Mouse (Mus musculus): ENCODE data around the gene Twnk. TPM values are rescaled to one million over a fixed set of nuclear protein-coding genes. Genes with fewer than 3 reads are reported as not detected.

The Twnk gene
- polyA plus RNA-seq, 1 experiment from 2014 or later: 24.0 TPM

- Histone ChIP-seq H3K4me3 (no peak overlapping the region), H3K27ac (replicated peaks) (peak overlapping the region; percentile 67; the same call in 1 of the 2 replicates), H3K36me3 (no peaks in the 10 kb centered on the region; the same call in 1 of the 2 replicates), H3K4me1 (peaks cover 42% of the 10 kb centered on the region), H3K4me2 (replicated peaks) (no peak overlapping the region), H3K27me3 (no peaks in the 10 kb centered on the region), H3K9me3 (no peaks in the 10 kb centered on the region), H3K9ac (replicated peaks) (no peak overlapping the region)
- 52% methylated on average over 6 of the region's 6 CpGs for WGBS
- ATAC-seq (replicated peaks): peak; percentile 59
Measured at GRCm38 (mm10) chr19:44987851-44988250, 17.6 kb upstream of the Twnk start.

DNA sequence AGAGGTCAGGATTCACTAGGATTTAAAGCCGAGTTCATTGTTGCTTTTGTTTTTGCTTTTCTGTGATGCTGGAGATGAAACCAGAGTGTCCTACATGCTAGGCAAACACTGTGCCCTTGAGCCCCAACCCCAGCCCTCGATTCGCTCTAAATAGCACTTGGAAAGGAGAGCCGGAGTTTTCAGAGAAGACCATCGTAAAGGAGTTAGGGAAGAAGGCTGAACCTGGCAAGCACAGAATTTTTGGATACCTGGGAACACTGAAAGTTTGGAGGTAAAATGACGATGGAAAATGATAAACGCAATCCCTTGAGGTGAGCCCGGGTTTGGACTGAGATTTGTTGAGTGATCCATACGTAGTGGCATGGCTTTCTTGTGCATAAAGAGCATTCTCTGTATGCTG lies 17.1 kb upstream of the Twnk start:
- Histone ChIP-seq H3K27me3 (no peaks in the 10 kb centered on the region), H3K36me3 (peaks cover 5% of the 10 kb centered on the region; the same call in 1 of the 2 replicates), H3K4me1 (peaks cover 42% of the 10 kb centered on the region), H3K4me3 (peak overlapping the region; percentile 85), H3K4me2 (replicated peaks) (peak overlapping the region; percentile 86), H3K27ac (replicated peaks) (peak overlapping the region; percentile 67), H3K9me3 (no peaks in the 10 kb centered on the region), H3K9ac (replicated peaks) (peak overlapping the region; percentile 93)
- no peak for ATAC-seq (replicated peaks)
- WGBS: 37% methylated on average over 9 of the region's 9 CpGs

- WGBS: 1% methylated on average over 51 of the region's 58 CpGs
- Histone ChIP-seq H3K4me2 (replicated peaks) (peak within 1 kb of the TSS; percentile 86), H3K9ac (replicated peaks) (peak within 1 kb of the TSS; percentile 93), H3K4me1 (peaks cover 42% of the 10 kb centered on the region), H3K4me3 (peak within 1 kb of the TSS; percentile 85), H3K9me3 (no peaks in the 10 kb centered on the region), H3K27me3 (no peaks in the 10 kb centered on the region), H3K36me3 (peaks cover 5% of the 10 kb centered on the region; the same call in 1 of the 2 replicates), H3K27ac (replicated peaks) (peak within 1 kb of the TSS; percentile 67)
- ATAC-seq (replicated peaks): peak; percentile 79
Measured at GRCm38 (mm10) chr19:44988831-44989566, 16.5 kb upstream of the Twnk start, which contains the start of gene Sema4g. Sema4g (plus strand) TSS chr19:44989101.

GRCm38 (mm10) chr19:44989567-44990495 lies 15.6 kb upstream of the Twnk start:
- H3K27ac ChIP-seq (replicated peaks): peak overlapping the region; percentile 67
- H3K27me3 ChIP-seq: no peaks in the 10 kb centered on the region
- ATAC-seq (replicated peaks): peak; percentile 20; the same call in 1 of the 2 replicates
- H3K36me3 ChIP-seq: peaks cover 8% of the 10 kb centered on the region; the same call in 1 of the 2 replicates
- H3K9me3 ChIP-seq: no peaks in the 10 kb centered on the region
- peak overlapping the region; percentile 85 for H3K4me3 ChIP-seq
- WGBS: 6% methylated on average over 22 of the region's 22 CpGs
- H3K4me1 ChIP-seq: peaks cover 42% of the 10 kb centered on the region
- peak overlapping the region; percentile 93 for H3K9ac ChIP-seq (replicated peaks)
- H3K4me2 ChIP-seq (replicated peaks): peak overlapping the region; percentile 86

GRCm38 (mm10) chr19:44991031-44991430 lies 14.4 kb upstream of the Twnk start:
- peaks cover 8% of the 10 kb centered on the region; the same call in 1 of the 2 replicates for H3K36me3 ChIP-seq
- no peak overlapping the region for H3K27ac ChIP-seq (replicated peaks)
- H3K9ac ChIP-seq (replicated peaks): no peak overlapping the region
- H3K4me3 ChIP-seq: no peak overlapping the region
- no peaks in the 10 kb centered on the region for H3K9me3 ChIP-seq
- H3K4me1 ChIP-seq: peaks cover 42% of the 10 kb centered on the region
- no peak for ATAC-seq (replicated peaks)
- 83% methylated on average over 8 of the region's 8 CpGs for WGBS
- peak overlapping the region; percentile 86; the same call in 1 of the 2 replicates for H3K4me2 ChIP-seq (replicated peaks)
- no peaks in the 10 kb centered on the region for H3K27me3 ChIP-seq

GRCm38 (mm10) chr19:44992246-44992645 lies 13.2 kb upstream of the Twnk start:
- Histone ChIP-seq H3K9ac (replicated peaks) (no peak overlapping the region), H3K9me3 (no peaks in the 10 kb centered on the region), H3K27ac (replicated peaks) (no peak overlapping the region), H3K36me3 (peaks cover 18% of the 10 kb centered on the region), H3K4me3 (no peak overlapping the region), H3K4me1 (peaks cover 38% of the 10 kb centered on the region), H3K27me3 (no peaks in the 10 kb centered on the region), H3K4me2 (replicated peaks) (no peak overlapping the region)
- 65% methylated on average over 7 of the region's 7 CpGs for WGBS
- ATAC-seq (replicated peaks): no peak

GRCm38 (mm10) chr19:44992712-44993111 lies 12.8 kb upstream of the Twnk start:
- Histone ChIP-seq H3K4me1 (peaks cover 33% of the 10 kb centered on the region), H3K9me3 (no peaks in the 10 kb centered on the region), H3K27me3 (no peaks in the 10 kb centered on the region), H3K4me3 (no peak overlapping the region), H3K27ac (replicated peaks) (no peak overlapping the region), H3K4me2 (replicated peaks) (no peak overlapping the region), H3K36me3 (peaks cover 23% of the 10 kb centered on the region), H3K9ac (replicated peaks) (no peak overlapping the region)
- ATAC-seq (replicated peaks): no peak
- 70% methylated on average over 7 of the region's 7 CpGs for WGBS

GRCm38 (mm10) chr19:44997786-44998185 lies 7.7 kb upstream of the Twnk start:
- Histone ChIP-seq H3K36me3 (peaks cover 68% of the 10 kb centered on the region), H3K4me2 (replicated peaks) (no peak overlapping the region), H3K9ac (replicated peaks) (no peak overlapping the region), H3K4me1 (no peaks in the 10 kb centered on the region), H3K27me3 (no peaks in the 10 kb centered on the region), H3K27ac (replicated peaks) (no peak overlapping the region), H3K9me3 (no peaks in the 10 kb centered on the region), H3K4me3 (no peak overlapping the region)
- ATAC-seq (replicated peaks): no peak
- WGBS: 85% methylated on average over 11 of the region's 11 CpGs

DNA sequence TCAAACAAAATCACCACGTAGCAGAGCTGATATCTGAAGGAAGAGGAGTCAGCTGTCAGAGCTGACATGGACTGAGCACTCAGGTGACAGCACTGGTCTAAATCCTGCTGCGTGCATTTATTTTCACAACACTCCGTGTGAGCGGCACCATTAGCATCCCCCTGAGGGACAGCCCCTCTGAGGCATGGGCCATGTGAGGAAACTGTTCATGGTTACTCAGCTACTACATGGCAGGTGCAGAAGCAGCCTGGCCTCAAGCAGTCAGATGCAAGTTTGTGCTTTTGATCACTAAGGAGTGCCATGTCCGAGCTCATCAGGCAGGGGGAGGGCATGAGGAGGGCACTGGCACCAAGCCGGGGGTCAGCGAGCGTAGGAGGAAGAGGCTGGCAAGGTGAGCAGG lies 5.8 kb upstream of the Twnk start:
- WGBS: 88% methylated on average over 8 of the region's 8 CpGs
- Histone ChIP-seq H3K4me1 (no peaks in the 10 kb centered on the region), H3K9me3 (no peaks in the 10 kb centered on the region), H3K27ac (replicated peaks) (no peak overlapping the region), H3K4me2 (replicated peaks) (no peak overlapping the region), H3K4me3 (no peak overlapping the region), H3K9ac (replicated peaks) (no peak overlapping the region), H3K36me3 (peaks cover 75% of the 10 kb centered on the region), H3K27me3 (no peaks in the 10 kb centered on the region)
- ATAC-seq (replicated peaks): no peak

- Histone ChIP-seq H3K4me2 (replicated peaks) (no peak overlapping the region), H3K36me3 (peaks cover 64% of the 10 kb centered on the region), H3K9me3 (no peaks in the 10 kb centered on the region), H3K27me3 (no peaks in the 10 kb centered on the region), H3K9ac (replicated peaks) (no peak overlapping the region), H3K27ac (replicated peaks) (no peak overlapping the region), H3K4me3 (no peak overlapping the region), H3K4me1 (peaks cover 17% of the 10 kb centered on the region)
- ATAC-seq (replicated peaks): no peak
- 74% methylated on average over 3 of the region's 3 CpGs for WGBS
Measured at GRCm38 (mm10) chr19:45002301-45002700, 3.2 kb upstream of the Twnk start.

- Histone ChIP-seq H3K9me3 (no peaks in the 10 kb centered on the region), H3K9ac (replicated peaks) (no peak overlapping the region), H3K4me2 (replicated peaks) (no peak overlapping the region), H3K4me1 (peaks cover 33% of the 10 kb centered on the region), H3K27ac (replicated peaks) (no peak overlapping the region), H3K4me3 (no peak overlapping the region), H3K36me3 (peaks cover 51% of the 10 kb centered on the region), H3K27me3 (no peaks in the 10 kb centered on the region)
- WGBS: 87% methylated on average over 7 of the region's 7 CpGs
- no peak for ATAC-seq (replicated peaks)
Measured at GRCm38 (mm10) chr19:45003740-45004516, 1.5 kb upstream of the Twnk start.
